Mouse (Mus musculus): ENCODE measurements around the gene Prss12. TPM values are rescaled to one million over a fixed set of nuclear protein-coding genes. Genes with fewer than 3 reads are reported as not detected.

Gene Prss12
- polyA plus RNA-seq, 1 experiment from 2014 or later, result 3.6 TPM

DNA sequence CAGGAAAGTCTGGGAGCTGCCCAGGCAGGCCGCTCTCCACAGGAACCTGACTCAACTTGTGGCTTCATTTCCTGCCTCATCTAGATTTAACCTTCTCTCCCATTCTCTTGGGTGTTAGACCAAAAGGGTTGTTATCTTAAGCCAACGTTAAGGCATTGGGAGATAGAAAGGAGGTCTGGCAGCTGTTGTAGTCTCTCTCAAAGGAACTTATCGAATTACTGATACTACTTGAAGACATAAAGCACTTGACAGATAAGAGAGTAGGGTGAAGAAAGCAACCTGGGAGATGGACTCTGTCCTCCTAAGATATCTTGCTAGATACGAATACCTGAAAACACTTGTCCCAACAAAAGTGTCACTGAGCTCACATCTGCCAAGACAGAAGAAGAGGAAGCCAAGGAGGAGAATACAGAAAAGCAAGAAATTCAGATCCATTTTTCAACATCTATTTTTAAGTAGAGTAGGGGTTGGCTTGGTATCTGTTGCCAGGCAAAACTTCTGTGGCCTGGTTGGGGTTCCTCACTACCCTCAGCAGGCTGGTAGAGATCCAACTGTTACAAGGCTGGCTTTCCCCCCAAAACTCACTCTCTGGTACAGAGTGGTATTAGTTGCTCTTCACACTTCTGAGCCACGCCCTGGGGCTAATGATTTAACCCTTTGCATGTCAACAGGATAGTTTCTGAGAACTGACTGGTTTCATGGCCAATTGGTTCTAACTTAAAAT, 14.6 kb upstream of the Prss12 start:
- no peaks in the 10 kb centered on the region for H3K4me1 ChIP-seq (ENCODE audit: control insufficient read depth, insufficient read depth, low read length)
- WGBS, result 26% methylated on average over 5 of the region's 5 CpGs
- H3K9me3 ChIP-seq (replicated peaks; ENCODE audit: control insufficient read depth, low read length), result no peaks in the 10 kb centered on the region
- H3K36me3 ChIP-seq (ENCODE audit: control insufficient read depth, insufficient read depth), result no peaks in the 10 kb centered on the region
- H3K27me3 ChIP-seq (ENCODE audit: control insufficient read depth, insufficient read depth, low read length), result no peaks in the 10 kb centered on the region
- no peak overlapping the region for H3K4me3 ChIP-seq (ENCODE audit: low read length)
- no peak overlapping the region for H3K9ac ChIP-seq (ENCODE audit: low read length)
- H3K4me2 ChIP-seq (ENCODE audit: low read depth, low read length), result no peak overlapping the region
- no peak for ATAC-seq (replicated peaks; ENCODE audit: extremely low read depth, insufficient read depth, low FRiP score)
- H3K27ac ChIP-seq (ENCODE audit: low read length), result no peak overlapping the region

DNA sequence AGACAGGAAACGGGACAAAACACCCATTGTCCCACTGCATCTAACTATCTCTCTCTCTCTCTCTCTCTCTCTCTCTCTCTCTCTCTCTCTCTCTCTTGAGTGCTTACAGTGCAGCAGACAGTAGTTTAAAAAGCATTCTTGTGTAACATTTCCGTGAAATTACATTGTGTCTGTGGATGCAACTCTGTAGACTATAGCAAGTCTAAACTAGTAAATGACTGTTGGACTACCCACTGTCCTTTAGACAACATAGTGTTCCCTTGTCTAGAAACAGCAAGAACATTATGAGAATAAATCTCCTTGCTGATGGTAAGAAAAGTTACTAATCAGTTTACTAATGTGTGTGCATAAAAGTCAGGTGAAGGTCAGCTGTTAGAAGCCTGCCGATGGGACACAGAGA, 13.4 kb upstream of the Prss12 start:
- H3K9me3 ChIP-seq (replicated peaks; ENCODE audit: control insufficient read depth, low read length), result no peaks in the 10 kb centered on the region
- no peaks in the 10 kb centered on the region for H3K36me3 ChIP-seq (ENCODE audit: control insufficient read depth, insufficient read depth)
- no peaks in the 10 kb centered on the region for H3K4me1 ChIP-seq (ENCODE audit: control insufficient read depth, insufficient read depth, low read length)
- no peak overlapping the region for H3K4me2 ChIP-seq (ENCODE audit: low read depth, low read length)
- ATAC-seq (replicated peaks; ENCODE audit: extremely low read depth, insufficient read depth, low FRiP score), result no peak
- 65% methylated on average over 3 of the region's 3 CpGs for WGBS
- H3K9ac ChIP-seq (ENCODE audit: low read length), result no peak overlapping the region
- no peaks in the 10 kb centered on the region for H3K27me3 ChIP-seq (ENCODE audit: control insufficient read depth, insufficient read depth, low read length)
- no peak overlapping the region for H3K27ac ChIP-seq (ENCODE audit: low read length)
- H3K4me3 ChIP-seq (ENCODE audit: low read length), result no peak overlapping the region

DNA sequence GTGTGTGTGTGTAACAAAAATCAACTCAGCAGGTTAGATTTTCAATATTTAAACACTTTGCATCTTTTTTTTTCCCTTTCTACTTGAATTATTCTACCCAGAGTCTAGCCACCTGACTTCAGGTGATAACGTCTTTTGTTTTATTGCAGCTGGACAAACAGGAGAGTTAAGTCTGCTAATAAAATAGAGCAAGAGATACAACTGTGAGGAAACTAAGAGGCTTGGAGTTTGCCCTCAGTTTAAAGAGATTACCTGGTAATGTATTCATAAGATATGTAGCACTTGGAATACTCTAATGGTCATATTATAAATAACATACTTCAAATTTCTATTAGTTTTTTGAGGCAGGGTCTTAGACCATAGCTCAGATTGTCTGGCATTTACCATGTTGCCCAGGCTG, 9.1 kb upstream of the Prss12 start:
- H3K27me3 ChIP-seq (ENCODE audit: control insufficient read depth, insufficient read depth, low read length), result no peaks in the 10 kb centered on the region
- H3K9me3 ChIP-seq (replicated peaks; ENCODE audit: control insufficient read depth, low read length), result no peaks in the 10 kb centered on the region
- H3K4me2 ChIP-seq (ENCODE audit: low read depth, low read length), result no peak overlapping the region
- H3K4me3 ChIP-seq (ENCODE audit: low read length), result no peak overlapping the region
- no peak overlapping the region for H3K9ac ChIP-seq (ENCODE audit: low read length)
- 86% methylated on average over 1 of the region's 1 CpGs for WGBS
- H3K4me1 ChIP-seq (ENCODE audit: control insufficient read depth, insufficient read depth, low read length), result no peaks in the 10 kb centered on the region
- H3K27ac ChIP-seq (ENCODE audit: low read length), result no peak overlapping the region
- no peaks in the 10 kb centered on the region for H3K36me3 ChIP-seq (ENCODE audit: control insufficient read depth, insufficient read depth)
- ATAC-seq (replicated peaks; ENCODE audit: extremely low read depth, insufficient read depth, low FRiP score), result no peak

DNA sequence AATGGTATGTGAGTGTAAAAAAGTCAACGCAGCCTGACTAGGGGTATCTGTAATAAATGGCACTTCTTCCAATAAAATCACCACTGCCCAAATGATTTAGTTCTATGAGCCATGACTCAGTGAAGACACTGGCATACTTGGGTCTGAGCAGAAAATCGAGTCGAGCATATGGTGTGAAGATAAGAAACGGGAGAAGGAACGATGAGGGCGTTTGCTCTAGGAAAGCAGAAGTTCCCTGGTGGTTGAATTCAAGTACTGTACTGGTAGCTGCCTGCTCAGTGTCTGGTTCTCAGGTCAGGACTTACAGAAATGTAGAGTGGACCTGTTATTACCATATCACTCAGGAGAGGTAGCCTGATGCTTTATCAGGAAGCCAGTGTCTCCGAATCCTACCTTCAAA, 6.2 kb upstream of the Prss12 start:
- no peak for ATAC-seq (replicated peaks; ENCODE audit: extremely low read depth, insufficient read depth, low FRiP score)
- no peak overlapping the region for H3K4me2 ChIP-seq (ENCODE audit: low read depth, low read length)
- H3K9ac ChIP-seq (ENCODE audit: low read length), result no peak overlapping the region
- H3K4me1 ChIP-seq (ENCODE audit: control insufficient read depth, insufficient read depth, low read length), result no peaks in the 10 kb centered on the region
- H3K9me3 ChIP-seq (replicated peaks; ENCODE audit: control insufficient read depth, low read length), result no peaks in the 10 kb centered on the region
- H3K27ac ChIP-seq (ENCODE audit: low read length), result no peak overlapping the region
- WGBS, result 63% methylated on average over 7 of the region's 7 CpGs
- H3K27me3 ChIP-seq (ENCODE audit: control insufficient read depth, insufficient read depth, low read length), result 0 out of 2 replicates have a peak, but pooled peaks cover under 1% of the 10 kb centered on the region
- no peaks in the 10 kb centered on the region for H3K36me3 ChIP-seq (ENCODE audit: control insufficient read depth, insufficient read depth)
- H3K4me3 ChIP-seq (ENCODE audit: low read length), result no peak overlapping the region

DNA sequence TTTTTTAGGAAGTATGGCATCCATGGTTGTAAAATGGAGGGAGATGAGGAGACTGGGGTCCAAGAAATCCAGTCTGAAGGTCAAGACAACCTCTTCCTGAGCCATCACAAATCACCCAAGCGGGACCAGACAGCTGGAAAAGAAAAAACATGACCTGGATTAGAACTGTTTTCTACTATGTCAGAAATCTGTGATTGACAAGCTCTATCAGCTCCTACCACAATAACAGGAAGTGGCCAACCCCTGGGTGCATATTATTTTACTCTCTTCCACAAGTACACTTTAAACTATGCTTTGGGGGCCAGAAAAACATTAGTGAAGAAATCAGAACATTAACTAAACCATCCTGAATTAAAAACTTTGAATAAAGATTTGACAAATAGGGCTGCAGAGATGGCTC, 2.2 kb upstream of the Prss12 start:
- H3K4me1 ChIP-seq (ENCODE audit: control insufficient read depth, insufficient read depth, low read length), result peaks cover 8% of the 10 kb centered on the region; the same call in 1 of the 2 replicates
- H3K9ac ChIP-seq (ENCODE audit: low read length), result no peak overlapping the region
- H3K27ac ChIP-seq (ENCODE audit: low read length), result no peak overlapping the region
- no peaks in the 10 kb centered on the region for H3K36me3 ChIP-seq (ENCODE audit: control insufficient read depth, insufficient read depth)
- no peak for ATAC-seq (replicated peaks; ENCODE audit: extremely low read depth, insufficient read depth, low FRiP score)
- no peaks in the 10 kb centered on the region for H3K9me3 ChIP-seq (replicated peaks; ENCODE audit: control insufficient read depth, low read length)
- 62% methylated on average over 1 of the region's 1 CpGs for WGBS
- H3K4me2 ChIP-seq (ENCODE audit: low read depth, low read length), result no peak overlapping the region
- H3K27me3 ChIP-seq (ENCODE audit: control insufficient read depth, insufficient read depth, low read length), result peaks cover 9% of the 10 kb centered on the region
- H3K4me3 ChIP-seq (ENCODE audit: low read length), result no peak overlapping the region

DNA sequence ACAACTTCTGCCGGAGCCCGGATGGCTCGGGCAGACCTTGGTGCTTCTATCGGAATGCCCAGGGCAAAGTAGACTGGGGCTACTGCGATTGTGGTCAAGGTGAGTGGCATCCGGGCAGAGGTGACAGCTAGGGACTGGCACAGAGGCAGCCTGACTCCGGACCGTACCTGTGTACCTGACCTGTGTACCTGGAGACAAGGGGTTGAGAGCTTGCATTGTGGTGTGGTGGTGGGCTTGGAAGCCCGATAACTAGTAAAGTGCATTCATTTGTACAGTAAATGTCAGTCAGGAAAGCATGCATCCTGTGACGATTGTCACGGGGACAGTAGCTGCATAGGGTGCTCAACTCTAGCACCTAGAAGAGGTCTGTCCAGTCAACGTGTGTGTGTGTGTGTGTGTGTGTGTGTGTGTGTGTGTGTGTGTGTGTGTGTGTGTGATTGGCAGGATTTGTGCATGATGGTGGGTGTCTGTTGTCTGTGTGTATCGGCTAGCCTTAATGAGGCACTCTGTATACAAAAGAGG, 886 bp downstream of the Prss12 start:
- H3K27ac ChIP-seq (ENCODE audit: low read length), result no peak overlapping the region
- H3K4me2 ChIP-seq (ENCODE audit: low read depth, low read length), result peak overlapping the region; percentile 100
- peaks cover 9% of the 10 kb centered on the region for H3K27me3 ChIP-seq (ENCODE audit: control insufficient read depth, insufficient read depth, low read length)
- H3K9me3 ChIP-seq (replicated peaks; ENCODE audit: control insufficient read depth, low read length), result no peaks in the 10 kb centered on the region
- H3K4me3 ChIP-seq (ENCODE audit: low read length), result peak overlapping the region; percentile 77
- peaks cover 8% of the 10 kb centered on the region; the same call in 1 of the 2 replicates for H3K4me1 ChIP-seq (ENCODE audit: control insufficient read depth, insufficient read depth, low read length)
- ATAC-seq (replicated peaks; ENCODE audit: extremely low read depth, insufficient read depth, low FRiP score), result no peak
- 9% methylated on average over 13 of the region's 13 CpGs for WGBS
- no peaks in the 10 kb centered on the region for H3K36me3 ChIP-seq (ENCODE audit: control insufficient read depth, insufficient read depth)
- H3K9ac ChIP-seq (ENCODE audit: low read length), result peak overlapping the region; percentile 73

DNA sequence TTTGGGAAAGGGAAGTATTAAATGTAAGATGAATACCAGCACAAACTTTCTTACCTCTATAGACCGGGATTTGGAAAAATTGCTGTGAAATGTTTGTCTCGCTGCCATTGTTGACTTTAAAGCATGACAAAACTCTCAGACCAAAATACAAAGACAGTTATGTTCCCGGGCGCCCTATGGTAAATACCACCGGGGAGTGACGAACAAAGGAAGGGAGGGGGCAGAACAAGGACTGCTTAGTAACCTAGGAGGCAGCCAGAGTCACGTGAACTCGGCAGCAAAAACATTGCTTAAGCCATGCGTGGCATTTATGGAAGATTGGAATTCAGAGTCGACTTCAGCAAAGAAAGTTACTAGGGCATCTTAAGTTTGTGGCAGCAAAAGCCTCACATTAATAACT, 1.4 kb downstream of the Prss12 start:
- H3K36me3 ChIP-seq (ENCODE audit: control insufficient read depth, insufficient read depth), result no peaks in the 10 kb centered on the region
- no peak for ATAC-seq (replicated peaks; ENCODE audit: extremely low read depth, insufficient read depth, low FRiP score)
- peaks cover 8% of the 10 kb centered on the region; the same call in 1 of the 2 replicates for H3K4me1 ChIP-seq (ENCODE audit: control insufficient read depth, insufficient read depth, low read length)
- 12% methylated on average over 10 of the region's 10 CpGs for WGBS
- H3K9me3 ChIP-seq (replicated peaks; ENCODE audit: control insufficient read depth, low read length), result no peaks in the 10 kb centered on the region
- no peak overlapping the region for H3K9ac ChIP-seq (ENCODE audit: low read length)
- H3K4me2 ChIP-seq (ENCODE audit: low read depth, low read length), result peak overlapping the region; percentile 100
- peak overlapping the region; percentile 77 for H3K4me3 ChIP-seq (ENCODE audit: low read length)
- H3K27me3 ChIP-seq (ENCODE audit: control insufficient read depth, insufficient read depth, low read length), result peaks cover 9% of the 10 kb centered on the region
- no peak overlapping the region for H3K27ac ChIP-seq (ENCODE audit: low read length)

DNA sequence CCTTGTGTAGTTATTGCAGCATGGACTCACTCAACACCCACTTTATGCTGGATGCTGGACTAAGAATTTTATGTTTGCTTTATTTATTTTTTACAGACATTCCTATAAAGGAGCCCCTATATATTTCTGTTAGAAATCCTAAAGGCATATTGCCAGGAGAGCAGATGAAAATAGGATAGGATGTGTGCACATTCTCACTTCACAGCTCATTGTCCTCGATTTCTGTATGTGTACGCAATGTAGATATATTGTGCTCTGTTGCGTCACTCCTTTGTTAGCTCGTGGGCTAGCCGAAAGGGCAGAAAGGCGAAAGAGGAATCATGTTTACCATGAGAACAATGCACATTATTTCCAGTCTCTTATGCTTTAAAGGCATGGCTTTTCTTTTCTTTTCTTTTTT, 3.4 kb downstream of the Prss12 start:
- no peak for ATAC-seq (replicated peaks; ENCODE audit: extremely low read depth, insufficient read depth, low FRiP score)
- 79% methylated on average over 6 of the region's 6 CpGs for WGBS
- no peaks in the 10 kb centered on the region for H3K36me3 ChIP-seq (ENCODE audit: control insufficient read depth, insufficient read depth)

DNA sequence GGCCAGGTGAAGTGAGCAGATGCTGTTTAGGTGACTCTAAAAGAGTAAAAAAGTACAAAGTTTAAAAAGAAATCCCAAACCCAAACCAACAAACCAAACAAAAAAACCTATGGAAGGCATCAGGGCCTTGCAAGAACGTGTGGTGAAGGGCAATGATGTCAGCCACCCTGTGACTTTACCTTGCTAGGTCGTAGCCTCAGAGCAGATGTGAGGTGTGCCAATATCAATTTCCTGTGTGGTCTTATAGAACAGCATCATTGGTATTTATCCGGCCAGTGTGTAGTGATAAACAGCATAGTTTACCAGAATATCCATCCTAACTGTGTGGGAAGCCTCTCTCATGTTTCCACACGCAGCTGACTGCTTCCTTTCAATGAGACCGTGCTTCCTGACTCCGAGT, 6.2 kb downstream of the Prss12 start:
- ATAC-seq (replicated peaks; ENCODE audit: extremely low read depth, insufficient read depth, low FRiP score), result no peak
- 0 out of 2 replicates have a peak, but pooled peaks cover 3% of the 10 kb centered on the region for H3K4me1 ChIP-seq (ENCODE audit: control insufficient read depth, insufficient read depth, low read length)
- H3K9ac ChIP-seq (ENCODE audit: low read length), result no peak overlapping the region
- H3K27ac ChIP-seq (ENCODE audit: low read length), result no peak overlapping the region
- H3K4me3 ChIP-seq (ENCODE audit: low read length), result no peak overlapping the region
- whole genome bisulfite sequencing, result 62% methylated on average over 6 of the region's 6 CpGs
- no peak overlapping the region for H3K4me2 ChIP-seq (ENCODE audit: low read depth, low read length)
- H3K36me3 ChIP-seq (ENCODE audit: control insufficient read depth, insufficient read depth), result no peaks in the 10 kb centered on the region
- no peaks in the 10 kb centered on the region; the same call in 1 of the 2 replicates for H3K27me3 ChIP-seq (ENCODE audit: control insufficient read depth, insufficient read depth, low read length)
- H3K9me3 ChIP-seq (replicated peaks; ENCODE audit: control insufficient read depth, low read length), result no peaks in the 10 kb centered on the region

More for the DNA sequence above, 3.4 kb downstream of the Prss12 start:
- Histone ChIP-seq H3K4me2 (ENCODE audit: low read depth, low read length) (no peak overlapping the region), H3K27me3 (ENCODE audit: control insufficient read depth, insufficient read depth, low read length) (peaks cover 9% of the 10 kb centered on the region), H3K27ac (ENCODE audit: low read length) (no peak overlapping the region), H3K4me3 (ENCODE audit: low read length) (no peak overlapping the region), H3K4me1 (ENCODE audit: control insufficient read depth, insufficient read depth, low read length) (peaks cover 8% of the 10 kb centered on the region; the same call in 1 of the 2 replicates), H3K9ac (ENCODE audit: low read length) (no peak overlapping the region), H3K9me3 (replicated peaks; ENCODE audit: control insufficient read depth, low read length) (no peaks in the 10 kb centered on the region)
